ENCODE assay signal across 8 mouse cellular contexts in genomic region chr11:78551059-78551398, GRCm38 (mm10). TPM values are rescaled to one million over a fixed set of nuclear protein-coding genes. Genes with fewer than 3 reads are reported as not detected.
A peak's percentile ranks its signal among the peaks of the same experiment; 100 is the strongest.
DNase-seq lines count a peak whose midpoint lies in the region; ATAC-seq and TF ChIP-seq lines count a peak whose summit lies in the region.

No protein-coding gene starts in this region.

- H3K27me3 ChIP-seq in thymus, adult 2 months (ENCODE audit: control insufficient read depth, insufficient read depth, low read length), result no peaks in the 10 kb centered on the region
- H3K27me3 ChIP-seq in liver, embryonic 12.5 days (replicated peaks), result no peaks in the 10 kb centered on the region
- H3K27me3 ChIP-seq in stomach, postnatal 0 days (ENCODE audit: control insufficient read depth, insufficient read depth, low read length), result no peaks in the 10 kb centered on the region

- H3K9ac ChIP-seq in liver, embryonic 12.5 days, result peak overlapping the region; percentile 65
- H3K9ac ChIP-seq in stomach, postnatal 0 days (ENCODE audit: low read length), result peak overlapping the region; percentile 45; the same call in 1 of the 2 replicates

- peak; percentile 2; the same call in 1 of the 2 replicates for ATAC-seq in frontal cortex, adult (ENCODE audit: low TSS enrichment)
- ATAC-seq in liver, embryonic 12.5 days, result peak; percentile 7; the same call in 1 of the 2 replicates
- ATAC-seq in stomach, postnatal 0 days (ENCODE audit: low FRiP score, low TSS enrichment), result peak; percentile 30

- no peak overlapping the region for H3K27ac ChIP-seq in thymus, adult 2 months (ENCODE audit: control insufficient read depth, insufficient read depth, low read length)
- peak overlapping the region; percentile 67 for H3K27ac ChIP-seq in liver, embryonic 12.5 days
- 0 out of 2 replicates have a peak overlapping the region, but pooled peaks have one; percentile 1 for H3K27ac ChIP-seq in stomach, postnatal 0 days (replicated peaks)

- TF ChIP-seq POLR2A in thymus, adult 2 months (IDR thresholded peaks at IDR 0.05; ENCODE audit: control insufficient read depth, extremely low read depth, insufficient read depth, low read length, poor library complexity), result no peak

- H3K4me1 ChIP-seq in thymus, adult 2 months (replicated peaks; ENCODE audit: control insufficient read depth, insufficient read depth, low read length), result peaks cover 14% of the 10 kb centered on the region
- peaks cover 53% of the 10 kb centered on the region for H3K4me1 ChIP-seq in liver, embryonic 12.5 days
- H3K4me1 ChIP-seq in stomach, postnatal 0 days (replicated peaks; ENCODE audit: control insufficient read depth, insufficient read depth), result 0 out of 2 replicates have a peak, but pooled peaks cover 2% of the 10 kb centered on the region

- DNase-seq in frontal cortex, postnatal 14 days (ENCODE audit: low spot score in 2 of 2), result no peak
- no peak for DNase-seq in thymus, adult 2 months
- DNase-seq in thymus, postnatal 0 days (ENCODE audit: low spot score), result no peak
- no peak for DNase-seq in stomach, postnatal 0 days (ENCODE audit: low spot score)
- no peak for DNase-seq in adrenal gland, postnatal 14 days
- no peak for DNase-seq in layer of hippocampus, adult 11-12 months (ENCODE audit: low spot score)

- no peak for TF ChIP-seq EP300 in stomach, postnatal 0 days (optimal IDR thresholded peaks at IDR 0.05)

- H3K4me3 ChIP-seq in thymus, adult 2 months (ENCODE audit: control insufficient read depth, insufficient read depth, low read length), result peak overlapping the region; percentile 33
- peak overlapping the region; percentile 83 for H3K4me3 ChIP-seq in liver, embryonic 12.5 days
- H3K4me3 ChIP-seq in stomach, postnatal 0 days (ENCODE audit: low read depth, low read length), result peak overlapping the region; percentile 68

- peak overlapping the region; percentile 91 for H3K4me2 ChIP-seq in liver, embryonic 12.5 days
- peak overlapping the region; percentile 89 for H3K4me2 ChIP-seq in stomach, postnatal 0 days (replicated peaks; ENCODE audit: low read depth)

- TF ChIP-seq CTCF in thymus, adult 2 months (IDR thresholded peaks at IDR 0.05; ENCODE audit: borderline replicate concordance, control insufficient read depth, extremely low read depth, insufficient read depth, low read length, poor library complexity), result no peak
- TF ChIP-seq CTCF in stomach, postnatal 0 days (IDR thresholded peaks at IDR 0.05; ENCODE audit: low read depth), result no peak

- no peaks in the 10 kb centered on the region for H3K36me3 ChIP-seq in thymus, adult 2 months (ENCODE audit: control insufficient read depth, insufficient read depth, low read length)
- H3K36me3 ChIP-seq in liver, embryonic 12.5 days, result peaks cover 8% of the 10 kb centered on the region; the same call in 1 of the 2 replicates
- no peaks in the 10 kb centered on the region for H3K36me3 ChIP-seq in stomach, postnatal 0 days (ENCODE audit: control insufficient read depth, insufficient read depth, low read length)

- H3K9me3 ChIP-seq in liver, embryonic 12.5 days (replicated peaks), result 0 out of 2 replicates have a peak, but pooled peaks cover 4% of the 10 kb centered on the region
- no peaks in the 10 kb centered on the region for H3K9me3 ChIP-seq in stomach, postnatal 0 days (ENCODE audit: control insufficient read depth, low read length)

- WGBS in thymus, adult 2 months, result 32% methylated on average over 6 of the region's 6 CpGs
- WGBS in liver, embryonic 12.5 days (ENCODE audit: insufficient replicate concordance), result 25% methylated on average over 6 of the region's 6 CpGs
- WGBS in stomach, postnatal 0 days, result 31% methylated on average over 6 of the region's 6 CpGs

RNA-seq across cellular contexts. Expression of gene Tmem97, which starts 0.5 kb away (rescaled TPM):
- 20.6 and 21.6 TPM in 2 replicates for polyA plus RNA-seq in thymus, adult 2 months (2012; rRNA removed)
- polyA plus RNA-seq in thymus, postnatal 0 days (2015; fragmentation: Nextera tagmentation; extraction: Ambion mirVana), result 59.1 and 68.2 TPM in 2 replicates
- 111 and 128 TPM in 2 replicates for polyA plus RNA-seq in liver, embryonic 12.5 days (2016; fragmentation: Nextera tagmentation; extraction: Ambion mirVana)
- polyA plus RNA-seq in stomach, postnatal 0 days (2015; fragmentation: Nextera tagmentation; extraction: Ambion mirVana), result 63.2 and 68.2 TPM in 2 replicates
- total RNA-seq in adrenal gland, postnatal 14 days (2021), result 34.1 and 45.0 TPM in 2 replicates

RNA-seq across cellular contexts. Expression of gene Ift20, which starts 14.9 kb away (rescaled TPM):
- 58.4 and 60.7 TPM in 2 replicates for polyA plus RNA-seq in thymus, adult 2 months (2012; rRNA removed)
- polyA plus RNA-seq in thymus, postnatal 0 days (2015; fragmentation: Nextera tagmentation; extraction: Ambion mirVana), result 151 and 161 TPM in 2 replicates
- polyA plus RNA-seq in liver, embryonic 12.5 days (2016; fragmentation: Nextera tagmentation; extraction: Ambion mirVana), result 81.7 and 84.7 TPM in 2 replicates
- polyA plus RNA-seq in stomach, postnatal 0 days (2015; fragmentation: Nextera tagmentation; extraction: Ambion mirVana), result 163 and 168 TPM in 2 replicates
- total RNA-seq in adrenal gland, postnatal 14 days (2021), result 81.5 and 90.2 TPM in 2 replicates

RNA-seq across cellular contexts. Expression of gene Tnfaip1, which starts 14.9 kb away (rescaled TPM):
- 13.4 and 14.3 TPM in 2 replicates for polyA plus RNA-seq in thymus, adult 2 months (2012; rRNA removed)
- polyA plus RNA-seq in thymus, postnatal 0 days (2015; fragmentation: Nextera tagmentation; extraction: Ambion mirVana), result 17.9 and 18.3 TPM in 2 replicates
- polyA plus RNA-seq in liver, embryonic 12.5 days (2016; fragmentation: Nextera tagmentation; extraction: Ambion mirVana), result 22.3 and 22.6 TPM in 2 replicates
- polyA plus RNA-seq in stomach, postnatal 0 days (2015; fragmentation: Nextera tagmentation; extraction: Ambion mirVana), result 47.5 and 47.7 TPM in 2 replicates
- total RNA-seq in adrenal gland, postnatal 14 days (2021), result 47.9 and 49.4 TPM in 2 replicates

RNA-seq across cellular contexts. Expression of gene Poldip2, which starts 39.0 kb away (rescaled TPM):
- 41.3 and 43.6 TPM in 2 replicates for polyA plus RNA-seq in thymus, adult 2 months (2012; rRNA removed)
- polyA plus RNA-seq in thymus, postnatal 0 days (2015; fragmentation: Nextera tagmentation; extraction: Ambion mirVana), result 90.1 and 95.8 TPM in 2 replicates
- 96.0 and 96.7 TPM in 2 replicates for polyA plus RNA-seq in liver, embryonic 12.5 days (2016; fragmentation: Nextera tagmentation; extraction: Ambion mirVana)
- polyA plus RNA-seq in stomach, postnatal 0 days (2015; fragmentation: Nextera tagmentation; extraction: Ambion mirVana), result 91.1 and 95.9 TPM in 2 replicates
- total RNA-seq in adrenal gland, postnatal 14 days (2021), result 177 and 186 TPM in 2 replicates

RNA-seq across cellular contexts. Expression of gene Tmem199, which starts 39.1 kb away (rescaled TPM):
- 13.5 and 17.3 TPM in 2 replicates for polyA plus RNA-seq in thymus, adult 2 months (2012; rRNA removed)
- 53.6 and 54.2 TPM in 2 replicates for polyA plus RNA-seq in thymus, postnatal 0 days (2015; fragmentation: Nextera tagmentation; extraction: Ambion mirVana)
- polyA plus RNA-seq in liver, embryonic 12.5 days (2016; fragmentation: Nextera tagmentation; extraction: Ambion mirVana), result 40.6 and 41.7 TPM in 2 replicates
- polyA plus RNA-seq in stomach, postnatal 0 days (2015; fragmentation: Nextera tagmentation; extraction: Ambion mirVana), result 28.4 and 32.1 TPM in 2 replicates
- 26.3 and 29.6 TPM in 2 replicates for total RNA-seq in adrenal gland, postnatal 14 days (2021)

Comparison
In these comparisons a context has a peak if more than half of its experiments do, and no peak if none do; other contexts are left out.
1. H3K4me3 ChIP-seq: peak in every context shown above with its lines; median percentile 83 in liver, embryonic 12.5 days; 68 in stomach, postnatal 0 days; 33 in thymus, adult 2 months.